Mouse (Mus musculus) bone marrow, adult 2 months (tissue): ENCODE measurements around the gene Gcdh. TPM values are rescaled to one million over a fixed set of nuclear protein-coding genes. Genes with fewer than 3 reads are reported as not detected.

ENCODE experiments used
- H3K27ac ChIP-seq: fragments of 200-500 bp; 2 replicates; pipeline ENCODE4 v1.5.1; 2012; ENCODE audit warnings: low read depth, mild to moderate bottlenecking, control low read depth, inconsistent platforms, low read length; ENCODE audit not compliant: control insufficient read depth, poor library complexity, insufficient read depth
- H3K4me1 ChIP-seq: fragments of 200-500 bp; 2 replicates; pipeline ENCODE4 v1.6.1; 2011; ENCODE audit warnings: low read length; ENCODE audit not compliant: control insufficient read depth, insufficient read depth
- H3K4me3 ChIP-seq: fragments of 200-500 bp; replicated peaks from 2 replicates; pipeline ENCODE3; 2011; ENCODE audit warnings: mild to moderate bottlenecking, low read depth, low read length, control low read depth; ENCODE audit not compliant: control insufficient read depth
- CTCF ChIP-seq: fragments of 200-500 bp; IDR thresholded peaks from 2 replicates; pipeline ENCODE4 v1.5.1; 2011; ENCODE audit warnings: low read length, control low read depth; ENCODE audit not compliant: control insufficient read depth, insufficient read depth
- POLR2A ChIP-seq: fragments of 200-500 bp; IDR thresholded peaks from 2 replicates; pipeline ENCODE4 v1.6.1; 2011; ENCODE audit warnings: low read depth, mild to moderate bottlenecking, control low read depth, low read length, borderline replicate concordance; ENCODE audit not compliant: control insufficient read depth
- WGBS: fragments of 180-500 bp; shearing (Covaris S2); methylation state at CpG from one replicate; pipeline ENCODE4 v1.1.7; 2018; 5-methylcytosine and 5-hydroxymethylcytosine counted together
- polyA plus RNA-seq: library from polyadenylated mRNA; stranded (reverse); fragments of >200 nt; gene quantifications from 2 replicates; pipeline ENCODE4 v1.2.4, GENCODE M21; 2011; ENCODE audit warnings: low replicate concordance; ENCODE audit not compliant: missing spikeins, insufficient read depth, insufficient read length

Gcdh gene
- polyA plus RNA-seq, 1 experiment = 33.0 TPM

DNA sequence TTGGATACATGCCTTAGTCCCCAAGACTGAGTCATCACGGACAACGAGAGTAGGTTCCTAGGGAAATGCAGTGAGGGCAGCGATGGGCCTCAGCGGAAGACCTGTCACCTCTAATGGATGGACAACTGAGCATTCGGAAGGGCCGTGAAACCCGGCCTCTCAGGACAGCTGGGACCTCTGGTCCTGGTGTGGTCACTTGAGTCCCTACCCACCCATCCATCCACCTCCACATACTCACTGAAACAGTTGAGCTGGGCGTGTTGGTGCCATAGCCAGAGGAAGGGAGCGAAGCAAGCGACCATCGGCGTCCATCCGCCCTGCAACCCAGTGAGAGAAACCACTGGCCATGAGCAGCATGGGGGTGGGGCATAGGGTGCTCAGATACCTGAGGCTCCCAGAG lies 36.9 kb upstream of the Gcdh start:
- WGBS = 83% methylated on average over 13 of the region's 13 CpGs
- no peak overlapping the region for H3K27ac ChIP-seq

DNA sequence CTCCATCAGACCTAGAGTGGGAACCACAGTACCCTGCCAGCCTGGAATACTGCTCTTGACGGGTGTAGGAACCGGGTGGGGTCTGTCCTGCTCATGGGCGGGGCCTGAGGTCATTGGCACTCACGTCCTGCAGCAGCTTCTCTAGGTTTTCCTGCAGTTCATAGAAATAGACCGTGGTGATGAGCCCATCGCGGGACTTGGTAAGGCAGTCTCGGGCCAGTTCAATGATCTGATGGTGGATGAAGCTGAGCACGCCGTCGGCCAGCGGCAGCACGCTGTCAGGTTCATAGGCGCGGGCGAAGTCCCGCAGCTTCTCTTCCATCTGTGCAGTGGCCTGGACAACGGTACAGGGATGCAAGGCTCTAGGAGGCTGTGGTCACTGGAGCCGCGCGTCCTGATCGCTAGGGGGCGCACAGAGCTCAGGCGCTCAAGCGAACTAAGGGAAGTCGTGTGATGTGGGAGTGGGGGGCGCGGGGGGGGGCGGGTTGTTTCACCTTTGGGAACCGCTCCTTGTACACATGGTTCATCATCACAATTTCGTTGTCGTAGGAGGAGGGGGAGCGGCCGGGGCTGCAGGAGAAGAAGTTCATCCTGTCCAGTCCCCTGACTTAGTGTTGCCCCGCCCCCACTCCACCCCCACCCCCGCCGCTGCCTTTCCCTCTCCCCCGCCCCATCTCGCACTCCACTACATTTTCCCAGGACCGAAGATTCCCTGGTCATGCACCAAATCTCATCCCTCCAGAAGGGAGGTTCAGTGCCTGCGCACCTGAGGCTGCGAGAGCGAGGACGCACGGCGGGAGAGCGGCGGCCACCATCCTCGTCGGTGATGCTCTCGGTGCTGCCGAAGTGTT lies 35.0 kb upstream of the Gcdh start:
- TF ChIP-seq CTCF = peak; percentile 82
- TF ChIP-seq POLR2A = no peak
- WGBS = 8% methylated on average over 51 of the region's 52 CpGs
- Histone ChIP-seq H3K4me1 (no peaks in the 10 kb centered on the region; the same call in 1 of the 2 replicates), H3K4me3 (no peak overlapping the region), H3K27ac (no peak overlapping the region)

More for the DNA sequence above, 36.9 kb upstream of the Gcdh start:
- Histone ChIP-seq H3K4me1 (no peaks in the 10 kb centered on the region; the same call in 1 of the 2 replicates), H3K4me3 (no peak overlapping the region)
- TF ChIP-seq CTCF = no peak
- no peak for TF ChIP-seq POLR2A

DNA sequence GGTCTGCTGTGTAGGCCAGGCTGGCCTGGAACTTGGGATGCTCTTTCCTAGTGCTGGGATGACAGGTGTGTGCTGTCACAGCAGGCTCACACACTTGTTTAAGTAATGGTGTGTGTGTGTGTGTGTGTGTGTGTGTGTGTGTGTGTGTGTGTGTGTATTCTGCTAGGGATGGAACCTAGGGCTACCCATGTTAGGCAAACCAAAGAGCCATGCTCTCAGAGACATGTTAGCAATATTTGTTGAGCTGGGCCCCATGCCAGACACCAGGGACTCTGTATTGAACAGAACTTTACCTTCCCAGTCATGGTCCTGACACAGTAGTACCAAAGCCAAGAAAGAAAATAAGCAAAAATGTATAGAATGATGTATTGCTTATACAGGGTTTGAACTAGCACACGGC lies 33.8 kb upstream of the Gcdh start:
- no peaks in the 10 kb centered on the region; the same call in 1 of the 2 replicates for H3K4me1 ChIP-seq
- H3K4me3 ChIP-seq = no peak overlapping the region
- H3K27ac ChIP-seq = no peak overlapping the region
- 75% methylated on average over 1 of the region's 1 CpGs for WGBS
- no peak for TF ChIP-seq CTCF
- no peak for TF ChIP-seq POLR2A

DNA sequence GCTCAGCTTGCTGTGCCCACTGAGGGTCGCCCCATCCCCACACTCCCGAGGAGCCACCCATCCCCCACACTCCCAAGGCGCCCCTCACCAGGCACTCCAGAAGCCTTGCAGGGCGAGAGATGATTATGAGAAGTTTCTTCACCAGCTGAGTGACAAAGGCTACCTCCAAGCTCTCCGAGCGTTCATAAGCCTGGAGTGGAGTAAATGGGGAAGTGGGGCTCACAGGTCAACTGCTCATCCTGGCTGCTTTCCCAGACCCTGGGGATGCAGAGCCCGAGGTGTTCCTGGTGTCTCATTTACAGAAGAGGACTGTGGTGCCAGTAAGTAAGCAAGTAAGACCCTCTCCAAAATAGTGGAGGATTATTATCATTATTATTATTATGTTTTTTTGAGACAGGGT lies 31.8 kb upstream of the Gcdh start:
- no peak overlapping the region for H3K4me3 ChIP-seq
- H3K4me1 ChIP-seq = no peaks in the 10 kb centered on the region; the same call in 1 of the 2 replicates
- H3K27ac ChIP-seq = no peak overlapping the region
- 30% methylated on average over 7 of the region's 7 CpGs for WGBS
- TF ChIP-seq POLR2A = no peak
- TF ChIP-seq CTCF = no peak

DNA sequence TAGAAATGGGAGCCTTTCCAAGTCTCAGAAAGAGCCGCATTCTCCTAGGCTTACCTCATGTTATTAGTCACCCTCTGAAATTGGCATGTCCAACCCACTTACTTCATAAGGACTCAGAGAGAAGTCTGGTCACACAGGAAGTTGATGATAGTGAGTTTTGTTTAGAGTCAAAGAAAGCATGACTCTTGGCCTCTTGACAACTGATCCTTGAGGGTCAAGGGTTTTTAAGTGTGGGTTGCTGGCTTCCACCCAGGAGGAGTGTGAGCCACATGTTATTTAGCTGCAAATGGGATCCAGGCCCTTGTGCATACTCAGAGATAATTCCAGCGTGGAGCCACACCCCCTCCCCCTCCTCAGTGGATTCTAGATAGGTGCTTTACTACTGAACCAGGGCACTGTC lies 27.9 kb upstream of the Gcdh start:
- 77% methylated on average over 2 of the region's 2 CpGs for WGBS
- no peaks in the 10 kb centered on the region for H3K4me1 ChIP-seq
- H3K4me3 ChIP-seq = no peak overlapping the region
- no peak overlapping the region for H3K27ac ChIP-seq
- no peak for TF ChIP-seq POLR2A
- no peak for TF ChIP-seq CTCF

DNA sequence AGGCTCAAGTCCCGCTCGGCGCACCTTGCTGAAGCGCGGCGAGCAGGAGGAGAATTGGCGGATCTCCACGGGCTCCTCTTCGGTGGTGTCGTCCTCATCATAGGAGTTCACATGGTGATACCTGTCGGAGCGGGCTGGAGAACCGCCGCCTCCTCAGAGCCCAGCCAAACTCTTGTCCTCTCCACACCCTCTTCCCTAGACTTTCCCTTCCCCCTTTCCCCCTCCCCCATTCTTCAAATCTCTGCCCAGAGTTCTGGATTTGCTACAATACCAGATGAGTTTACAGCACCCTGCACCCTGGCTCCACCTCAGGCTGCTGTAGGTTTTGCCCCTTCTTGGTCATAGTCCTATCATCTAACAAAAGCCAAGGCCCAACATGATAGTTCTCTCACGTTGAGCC lies 24.9 kb upstream of the Gcdh start:
- Histone ChIP-seq H3K4me1 (no peaks in the 10 kb centered on the region), H3K4me3 (no peak overlapping the region), H3K27ac (no peak overlapping the region)
- WGBS = 88% methylated on average over 15 of the region's 15 CpGs
- no peak for TF ChIP-seq CTCF
- no peak for TF ChIP-seq POLR2A

DNA sequence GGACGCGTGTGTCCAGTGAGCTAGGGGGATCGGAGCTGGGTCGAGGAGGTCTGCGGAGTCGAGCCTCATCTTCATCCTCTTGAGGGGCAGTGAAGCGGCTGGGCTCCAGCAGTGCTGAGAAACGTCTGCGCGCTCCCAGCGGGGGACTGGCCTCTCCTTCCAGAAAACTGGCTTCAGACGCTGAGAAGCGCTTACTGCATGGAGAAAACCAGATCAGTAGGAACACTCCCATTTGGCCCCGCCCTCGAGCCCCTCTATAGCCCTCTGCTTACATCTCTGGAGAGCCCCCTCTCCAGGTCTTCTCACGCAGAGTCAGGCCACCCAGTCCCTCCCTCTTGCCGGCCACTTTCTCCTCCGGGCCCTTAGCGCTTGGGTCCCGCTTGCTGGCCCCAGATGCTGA lies 24.1 kb upstream of the Gcdh start:
- peaks cover 3% of the 10 kb centered on the region for H3K4me1 ChIP-seq
- TF ChIP-seq CTCF = no peak
- no peak for TF ChIP-seq POLR2A
- no peak overlapping the region for H3K27ac ChIP-seq
- 61% methylated on average over 20 of the region's 20 CpGs for WGBS
- no peak overlapping the region for H3K4me3 ChIP-seq

DNA sequence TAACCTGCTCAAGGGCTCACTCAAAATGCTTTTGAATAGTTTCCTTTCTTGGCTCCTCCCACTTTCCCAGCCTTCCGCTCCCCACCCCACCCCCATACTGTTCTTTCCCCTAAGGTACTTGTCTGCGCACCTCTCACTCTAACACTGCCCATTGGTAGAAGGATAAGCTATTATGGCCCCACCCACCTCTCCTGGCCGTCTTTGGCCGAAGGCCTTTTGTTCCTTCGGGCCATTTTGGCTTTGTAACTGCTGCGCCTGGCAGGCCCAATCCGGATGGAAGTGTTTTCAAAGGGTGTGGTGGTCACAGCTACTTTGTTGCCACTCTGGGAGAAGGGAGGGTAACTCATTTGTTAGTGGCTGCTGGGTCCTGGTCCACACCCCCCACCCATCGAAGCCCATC lies 21.5 kb upstream of the Gcdh start:
- Histone ChIP-seq H3K4me1 (peaks cover 3% of the 10 kb centered on the region), H3K27ac (no peak overlapping the region), H3K4me3 (no peak overlapping the region)
- WGBS = 86% methylated on average over 8 of the region's 8 CpGs
- TF ChIP-seq CTCF (no peak), POLR2A (no peak)
